Mouse (Mus musculus): ENCODE data around the gene Adamtsl3.

DNA sequence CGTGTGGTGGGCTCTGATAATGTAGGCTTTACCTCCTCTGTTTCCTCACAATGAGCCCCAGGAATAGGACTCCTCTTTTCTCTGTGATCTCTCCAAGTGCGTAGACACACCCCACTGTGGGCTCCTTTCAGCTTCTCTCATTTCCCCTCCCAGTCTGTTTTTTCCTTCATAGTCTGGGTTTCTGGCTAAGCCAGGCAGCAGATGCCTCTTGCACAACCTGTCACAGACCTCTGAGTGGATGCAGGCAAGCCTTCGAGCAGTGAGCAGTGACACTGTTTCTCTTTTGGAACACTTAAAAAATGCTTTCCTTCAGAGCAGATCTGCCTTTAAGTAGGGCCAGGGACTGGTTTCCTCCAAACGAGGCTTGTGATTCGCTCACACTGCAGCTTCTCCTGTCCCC is 24.2 kb downstream of the Adamtsl3 start:
- no peak for TF ChIP-seq POLR2A (IDR thresholded peaks at IDR 0.05; ENCODE audit: borderline replicate concordance, low read depth, low read length)
- no peak for TF ChIP-seq CTCF (IDR thresholded peaks at IDR 0.05; ENCODE audit: low read depth, low read length)
